Mouse (Mus musculus): Measurements from ENCODE around the gene Pinlyp. TPM values are rescaled to one million over a fixed set of nuclear protein-coding genes. Genes with fewer than 3 reads are reported as not detected.
A peak's percentile ranks its signal among the peaks of the same experiment; 100 is the strongest.
"Not testable (repeated sequence)": the region's sequence is repeated elsewhere in the genome, so short reads cannot be mapped to it uniquely, and the experiment has no call there.

Pinlyp gene
- polyA plus RNA-seq, 1 experiment = 24.2 TPM

DNA sequence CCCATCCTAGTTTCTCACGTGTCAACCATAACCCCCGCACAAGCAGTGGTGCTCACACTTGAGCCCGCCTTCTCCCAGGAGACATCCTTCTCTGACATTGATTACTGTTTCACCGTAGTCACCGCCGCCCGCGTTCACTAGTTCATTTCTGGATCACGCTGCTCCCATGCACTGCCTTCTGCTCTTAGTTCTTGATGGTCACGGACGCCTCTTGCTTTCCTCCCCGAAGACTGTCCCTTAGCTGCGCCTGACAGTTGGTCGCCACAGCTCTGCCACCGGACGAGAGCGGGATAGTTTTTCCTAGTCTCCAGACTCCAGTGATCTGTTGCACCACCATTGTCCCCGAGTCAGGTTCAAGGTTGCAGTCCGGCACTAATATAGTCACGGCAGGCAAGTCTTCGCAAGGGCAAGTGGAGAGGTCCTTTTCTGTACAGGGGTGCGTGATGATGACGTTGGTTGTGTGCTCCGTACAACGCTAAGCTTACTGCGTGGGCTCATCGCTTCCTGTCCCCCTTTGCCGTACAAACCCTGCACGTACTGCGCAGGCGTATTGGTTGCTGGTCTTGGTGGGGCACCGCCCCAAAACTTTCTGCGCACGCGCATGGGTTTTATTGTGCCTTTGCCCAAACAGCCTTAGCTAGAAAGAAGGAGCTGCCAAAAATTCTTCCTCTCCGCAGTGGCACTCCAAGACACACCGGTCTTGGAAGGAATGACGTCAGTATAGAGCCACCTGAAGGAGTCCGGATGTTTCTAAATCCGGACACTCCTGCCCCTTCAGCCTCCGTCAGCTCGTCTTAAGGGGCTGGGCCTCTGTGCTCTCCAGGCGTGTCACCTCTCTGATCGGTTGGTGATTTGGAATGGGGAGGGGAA lies 15.6 kb downstream of the Pinlyp start, which contains the start of gene Irgq:
TSS of gene Irgq (plus strand) at position 628 of the 870 bp plus-strand sequence.
- TF ChIP-seq POLR2A (IDR thresholded peaks at IDR 0.05; ENCODE audit: borderline replicate concordance, extremely low read depth, low read depth, low read length) = peak; percentile 37; the same call in 1 of the 2 replicates
- no peak for TF ChIP-seq CTCF (IDR thresholded peaks at IDR 0.05; ENCODE audit: insufficient read depth, low read length)
- WGBS = under 1% methylated on average over 44 of the region's 44 CpGs
- DNase-seq = peak; percentile 98
- H3K4me1 ChIP-seq (ENCODE audit: control insufficient read depth, insufficient read depth, low read length) = peaks cover 4% of the 10 kb centered on the region; the same call in 1 of the 2 replicates
- H3K4me3 ChIP-seq (replicated peaks; ENCODE audit: extremely low read depth, low read depth, low read length) = peak within 1 kb of the TSS; percentile 82

DNA sequence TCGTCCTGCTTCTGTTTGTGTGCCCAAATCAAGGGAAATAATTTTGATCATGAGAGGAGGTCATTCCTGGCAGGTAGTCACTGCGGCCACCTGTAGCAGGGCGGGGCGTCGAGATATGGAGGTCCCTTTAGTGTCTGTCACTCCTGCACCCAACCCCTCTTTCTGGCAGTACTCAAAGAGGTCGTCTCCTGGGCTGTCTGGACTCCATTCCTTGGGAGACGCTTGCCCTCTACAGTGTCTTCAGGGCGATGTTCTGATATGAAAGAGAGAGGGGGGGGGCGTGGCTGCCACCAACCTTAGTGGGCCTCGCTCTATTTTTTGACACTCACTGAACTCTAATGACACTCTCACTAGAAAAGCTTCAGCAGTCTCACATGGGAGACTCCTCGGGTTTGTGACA lies 16.3 kb downstream of the Pinlyp start:
- peak overlapping the region; percentile 82 for H3K4me3 ChIP-seq (replicated peaks; ENCODE audit: extremely low read depth, low read depth, low read length)
- no peak for DNase-seq
- WGBS = 46% methylated on average over 11 of the region's 11 CpGs
- peaks cover 4% of the 10 kb centered on the region; the same call in 1 of the 2 replicates for H3K4me1 ChIP-seq (ENCODE audit: control insufficient read depth, insufficient read depth, low read length)
- TF ChIP-seq POLR2A (IDR thresholded peaks at IDR 0.05; ENCODE audit: borderline replicate concordance, extremely low read depth, low read depth, low read length) (no peak), CTCF (IDR thresholded peaks at IDR 0.05; ENCODE audit: insufficient read depth, low read length) (no peak)

GRCm38 (mm10) chr7:24528861-24529260 lies 17.1 kb downstream of the Pinlyp start:
- no peak for TF ChIP-seq POLR2A (IDR thresholded peaks at IDR 0.05; ENCODE audit: borderline replicate concordance, extremely low read depth, low read depth, low read length)
- no peak for TF ChIP-seq CTCF (IDR thresholded peaks at IDR 0.05; ENCODE audit: insufficient read depth, low read length)
- Histone ChIP-seq H3K4me3 (replicated peaks; ENCODE audit: extremely low read depth, low read depth, low read length) (no peak overlapping the region), H3K4me1 (ENCODE audit: control insufficient read depth, insufficient read depth, low read length) (peaks cover 4% of the 10 kb centered on the region; the same call in 1 of the 2 replicates)
- no peak for DNase-seq
- WGBS = 92% methylated on average over 11 of the region's 11 CpGs

GRCm38 (mm10) chr7:24525686-24526420 lies 20.1 kb downstream of the Pinlyp start:
- 71% methylated on average over 12 of the region's 12 CpGs for WGBS
- no peak overlapping the region for H3K4me3 ChIP-seq (replicated peaks; ENCODE audit: extremely low read depth, low read depth, low read length)
- no peak for DNase-seq
- TF ChIP-seq POLR2A (IDR thresholded peaks at IDR 0.05; ENCODE audit: borderline replicate concordance, extremely low read depth, low read depth, low read length) (no peak), CTCF (IDR thresholded peaks at IDR 0.05; ENCODE audit: insufficient read depth, low read length) (no peak)
- no peaks in the 10 kb centered on the region for H3K4me1 ChIP-seq (ENCODE audit: control insufficient read depth, insufficient read depth, low read length)

- DNase-seq = no peak
- no peak for TF ChIP-seq POLR2A (IDR thresholded peaks at IDR 0.05; ENCODE audit: borderline replicate concordance, extremely low read depth, low read depth, low read length)
- TF ChIP-seq CTCF (IDR thresholded peaks at IDR 0.05; ENCODE audit: insufficient read depth, low read length) = no peak
- no peak overlapping the region for H3K4me3 ChIP-seq (replicated peaks; ENCODE audit: extremely low read depth, low read depth, low read length)
- 72% methylated on average over 6 of the region's 6 CpGs for WGBS
- no peaks in the 10 kb centered on the region for H3K4me1 ChIP-seq (ENCODE audit: control insufficient read depth, insufficient read depth, low read length)
Measured at GRCm38 (mm10) chr7:24524978-24525377, 20.9 kb downstream of the Pinlyp start.

DNA sequence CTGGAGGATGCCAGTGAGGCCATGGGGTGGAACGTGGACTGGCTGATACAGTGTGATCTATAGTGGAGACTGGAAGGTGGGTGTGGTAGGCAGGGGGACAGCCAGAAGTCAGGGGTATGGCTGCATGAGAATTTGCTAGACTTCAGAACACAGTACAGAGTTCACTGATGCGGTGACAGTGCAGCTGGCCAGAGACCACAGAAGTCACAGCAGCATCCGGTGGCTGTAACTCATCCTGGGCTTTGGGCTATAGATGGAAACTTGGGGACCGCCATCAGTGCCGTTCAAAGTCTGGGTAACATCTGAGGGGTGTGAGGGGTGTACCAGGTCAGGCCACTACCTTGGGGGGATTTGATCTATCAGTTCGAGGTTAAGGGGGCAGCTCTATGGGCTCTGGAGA lies 22.2 kb downstream of the Pinlyp start:
- no peak for DNase-seq
- H3K4me3 ChIP-seq (replicated peaks; ENCODE audit: extremely low read depth, low read depth, low read length) = no peak overlapping the region
- no peak for TF ChIP-seq POLR2A (IDR thresholded peaks at IDR 0.05; ENCODE audit: borderline replicate concordance, extremely low read depth, low read depth, low read length)
- TF ChIP-seq CTCF (IDR thresholded peaks at IDR 0.05; ENCODE audit: insufficient read depth, low read length) = no peak
- WGBS = 81% methylated on average over 6 of the region's 6 CpGs
- no peaks in the 10 kb centered on the region for H3K4me1 ChIP-seq (ENCODE audit: control insufficient read depth, insufficient read depth, low read length)

DNA sequence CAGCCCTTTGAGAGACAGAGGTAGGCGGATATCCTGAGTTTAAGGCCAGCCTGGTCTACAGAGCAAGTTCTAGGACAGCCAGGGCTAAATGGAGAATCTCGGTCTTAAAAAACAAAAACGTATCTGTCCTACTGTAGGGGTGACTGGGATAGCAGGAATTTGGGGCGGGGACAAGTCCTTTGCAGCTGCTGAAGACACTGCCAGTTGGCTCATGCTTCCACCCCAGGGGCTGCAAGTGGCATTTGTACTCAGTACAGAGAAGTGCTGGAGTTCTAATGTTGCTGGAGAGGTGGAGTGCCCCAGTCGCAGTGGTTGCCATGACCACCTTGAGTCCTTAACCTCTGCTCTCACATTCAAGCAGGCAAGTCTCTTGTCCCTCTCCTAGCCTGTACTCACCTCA lies 23.1 kb downstream of the Pinlyp start:
- no peak for TF ChIP-seq CTCF (IDR thresholded peaks at IDR 0.05; ENCODE audit: insufficient read depth, low read length)
- no peak for TF ChIP-seq POLR2A (IDR thresholded peaks at IDR 0.05; ENCODE audit: borderline replicate concordance, extremely low read depth, low read depth, low read length)
- no peak for DNase-seq

DNA sequence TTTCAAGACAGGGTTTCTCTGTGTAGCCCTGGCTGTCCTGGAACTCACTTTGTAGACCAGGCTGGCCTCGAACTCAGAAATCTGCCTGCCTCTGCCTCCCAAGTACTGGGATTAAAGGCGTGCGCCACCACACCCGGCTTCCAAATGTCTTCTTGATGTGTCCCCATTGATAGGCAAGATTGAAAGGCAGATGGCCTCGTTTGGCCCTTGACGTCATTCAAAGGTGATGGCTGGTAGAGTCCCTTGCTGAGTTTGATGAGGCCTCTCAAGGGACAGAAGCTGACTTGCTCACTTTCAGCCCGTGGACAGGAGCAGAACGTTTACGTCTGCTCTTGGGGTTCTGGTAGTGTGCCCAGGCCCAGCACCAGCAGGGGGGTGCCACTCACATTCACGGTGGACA lies 25.9 kb downstream of the Pinlyp start:
- WGBS = 84% methylated on average over 10 of the region's 10 CpGs
- not testable (repeated sequence) for H3K4me3 ChIP-seq (replicated peaks; ENCODE audit: extremely low read depth, low read depth, low read length); H3K4me1 ChIP-seq (ENCODE audit: control insufficient read depth, insufficient read depth, low read length); DNase-seq

More for the DNA sequence above, 23.1 kb downstream of the Pinlyp start:
- 45% methylated on average over 5 of the region's 5 CpGs for WGBS
- Histone ChIP-seq H3K4me1 (ENCODE audit: control insufficient read depth, insufficient read depth, low read length) (no peaks in the 10 kb centered on the region), H3K4me3 (replicated peaks; ENCODE audit: extremely low read depth, low read depth, low read length) (no peak overlapping the region)

DNA sequence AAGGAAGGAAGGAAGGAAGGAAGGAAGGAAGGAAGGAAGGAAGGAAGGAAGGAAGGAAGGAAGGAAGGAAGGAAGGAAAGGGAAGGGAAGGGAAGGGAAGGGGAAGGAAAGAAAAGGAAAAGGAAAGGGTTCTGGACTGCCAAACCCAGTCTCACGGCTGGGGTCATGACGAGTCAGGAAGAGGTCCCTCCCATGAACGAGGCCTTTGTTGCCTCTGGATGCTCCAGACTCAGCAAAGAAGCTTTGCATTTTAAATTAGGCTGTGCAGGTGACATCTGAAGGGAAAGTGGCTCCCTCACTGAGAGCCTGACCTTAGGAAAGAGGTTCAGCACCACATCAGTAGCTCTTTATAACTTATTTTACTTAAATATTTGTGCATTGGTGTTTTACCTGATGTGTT lies 26.8 kb downstream of the Pinlyp start:
- H3K4me1 ChIP-seq (ENCODE audit: control insufficient read depth, insufficient read depth, low read length) = no peaks in the 10 kb centered on the region
- TF ChIP-seq CTCF (IDR thresholded peaks at IDR 0.05; ENCODE audit: insufficient read depth, low read length) (no peak), POLR2A (IDR thresholded peaks at IDR 0.05; ENCODE audit: borderline replicate concordance, extremely low read depth, low read depth, low read length) (no peak)
- 53% methylated on average over 3 of the region's 3 CpGs for WGBS

More for the DNA sequence above, 26.8 kb downstream of the Pinlyp start:
- no peak for DNase-seq
- H3K4me3 ChIP-seq (replicated peaks; ENCODE audit: extremely low read depth, low read depth, low read length) = no peak overlapping the region
